Mouse (Mus musculus) urinary bladder, postnatal 4 days (tissue): ENCODE results near the gene Atl1.

ENCODE experiments used
- DNase-seq, 2 experiments: peaks; one replicate each; pipeline ENCODE4 v3.0.0; 2021 to 2022; ENCODE audit warnings: low spot score in 2 of 2

Gene Atl1

DNA sequence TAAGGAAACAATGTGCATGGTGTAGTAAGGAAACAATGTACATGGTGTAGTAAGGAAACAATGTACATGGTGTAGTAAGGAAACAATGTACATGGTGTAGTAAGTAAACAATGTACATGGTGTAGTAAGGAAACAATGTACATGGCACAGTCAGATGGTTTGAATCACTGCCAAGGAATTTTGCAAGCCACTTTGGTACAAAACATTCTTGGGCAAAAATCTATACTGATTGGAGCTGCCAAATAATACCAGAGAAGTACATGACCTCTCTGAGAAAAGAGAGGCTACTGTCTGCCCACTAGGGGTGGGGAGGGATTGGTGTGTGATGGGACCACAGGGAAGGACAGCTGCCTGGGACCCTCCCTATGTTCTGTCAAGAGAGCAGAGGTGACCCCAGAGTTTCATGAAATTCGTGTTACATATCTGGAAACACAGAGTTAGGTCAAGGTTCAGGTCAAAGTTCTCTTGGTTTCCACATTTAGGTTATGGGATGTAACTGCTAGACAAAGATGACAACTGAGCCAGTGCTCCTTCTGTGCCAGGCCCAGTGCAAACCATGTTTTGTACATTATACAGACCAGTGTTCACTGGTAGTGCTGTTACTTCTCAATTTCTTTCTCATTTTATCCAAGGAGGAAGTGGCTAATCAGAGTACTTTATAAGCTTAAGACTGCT lies 49.4 kb downstream of the Atl1 start:
- DNase-seq: no peak

DNA sequence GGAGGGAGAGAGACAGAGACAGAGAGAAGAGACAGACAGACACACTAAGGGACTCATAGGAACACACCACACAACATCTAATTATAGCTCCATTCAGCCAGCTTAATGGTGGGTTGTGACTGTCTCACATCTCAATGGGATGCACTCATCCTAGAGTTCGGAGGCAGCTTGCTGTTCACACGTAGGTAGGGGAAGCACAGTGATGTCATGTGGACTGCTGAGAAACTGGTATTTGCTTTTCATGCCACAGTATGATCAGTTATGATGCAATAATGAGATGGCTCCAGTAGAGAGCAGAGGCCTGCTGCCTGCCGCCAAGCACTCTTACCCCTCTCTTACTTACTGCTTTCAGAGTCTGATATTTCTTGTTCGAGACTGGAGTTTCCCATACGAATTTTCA lies 53.4 kb downstream of the Atl1 start:
- no peak for DNase-seq

DNA sequence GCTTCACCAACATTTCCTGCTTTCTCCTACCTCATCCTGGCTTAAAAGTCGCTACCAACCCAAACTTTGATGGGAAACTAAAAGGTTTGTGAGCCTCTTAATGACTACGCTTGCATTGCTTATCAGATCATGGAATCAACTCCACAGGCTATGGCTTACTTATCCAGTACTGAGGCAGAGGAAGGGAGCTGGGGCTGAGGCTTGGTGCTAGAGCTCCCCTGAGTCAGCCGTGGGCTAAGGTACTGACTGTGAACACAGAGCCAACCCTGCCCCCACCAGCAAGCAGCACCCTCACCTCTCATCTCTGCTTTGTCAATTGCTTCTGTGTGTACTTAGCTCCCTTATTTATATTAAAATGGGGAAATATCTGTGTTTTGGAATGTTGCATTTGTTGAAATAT lies 55.1 kb downstream of the Atl1 start:
- DNase-seq: no peak

DNA sequence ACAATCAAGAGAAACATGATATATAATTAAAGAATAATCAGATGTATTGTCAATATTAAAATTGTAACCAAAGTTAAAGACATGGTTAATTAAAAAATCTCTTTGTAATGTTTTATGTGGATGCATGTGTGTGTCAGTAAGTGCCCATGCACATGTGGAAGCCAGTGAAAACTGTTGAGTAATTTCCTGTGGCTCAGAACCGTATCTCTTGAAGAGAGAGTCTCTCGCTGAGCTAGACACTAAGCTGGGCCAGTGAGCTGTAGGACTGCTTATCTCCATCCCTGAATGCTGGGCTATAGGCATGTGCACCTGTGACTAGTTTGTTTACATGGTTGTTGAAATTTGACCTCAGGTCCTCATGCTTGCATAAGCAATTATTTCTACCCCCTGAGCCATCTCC lies 65.0 kb downstream of the Atl1 start:
- no peak for DNase-seq

DNA sequence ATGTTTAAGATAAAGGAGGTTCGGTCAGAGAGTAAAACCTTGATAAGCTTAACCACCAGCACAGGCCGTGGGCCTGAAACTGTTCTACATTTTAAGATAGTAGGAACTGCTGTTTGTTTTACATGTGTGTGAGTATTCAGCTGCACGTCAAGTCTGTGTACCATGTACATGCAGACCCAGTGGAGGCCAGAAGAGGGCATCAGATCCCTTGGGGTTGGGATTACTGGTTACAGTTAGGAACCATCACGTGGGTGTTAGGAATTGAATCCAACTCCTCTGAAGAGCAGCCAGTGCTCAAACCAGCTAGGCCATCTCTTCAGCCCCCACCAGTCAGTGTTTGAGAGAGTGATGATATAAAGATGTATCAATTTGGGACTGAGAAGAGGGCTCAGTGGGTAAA lies 70.1 kb downstream of the Atl1 start:
- DNase-seq: peak in 1 of 2 experiments; percentile 63

DNA sequence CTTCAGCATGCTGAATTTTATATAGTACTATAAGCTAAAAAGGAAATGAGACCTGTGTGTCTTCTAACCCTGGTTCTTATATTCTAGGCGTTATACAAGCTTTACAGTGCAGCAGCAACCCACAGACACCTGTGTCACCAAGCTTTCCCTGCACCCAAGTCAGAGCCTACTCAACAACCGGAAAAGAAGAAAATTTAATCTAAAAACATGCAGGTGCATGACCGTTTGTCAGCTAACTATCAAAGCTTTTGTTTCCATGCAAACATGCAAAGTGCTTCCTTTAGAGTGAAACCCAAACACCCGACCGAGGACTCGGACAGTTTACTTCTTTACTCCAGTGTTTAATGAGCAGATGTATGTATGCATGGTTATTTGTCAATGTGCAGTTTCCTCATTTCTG lies 70.7 kb downstream of the Atl1 start:
- DNase-seq: no peak

DNA sequence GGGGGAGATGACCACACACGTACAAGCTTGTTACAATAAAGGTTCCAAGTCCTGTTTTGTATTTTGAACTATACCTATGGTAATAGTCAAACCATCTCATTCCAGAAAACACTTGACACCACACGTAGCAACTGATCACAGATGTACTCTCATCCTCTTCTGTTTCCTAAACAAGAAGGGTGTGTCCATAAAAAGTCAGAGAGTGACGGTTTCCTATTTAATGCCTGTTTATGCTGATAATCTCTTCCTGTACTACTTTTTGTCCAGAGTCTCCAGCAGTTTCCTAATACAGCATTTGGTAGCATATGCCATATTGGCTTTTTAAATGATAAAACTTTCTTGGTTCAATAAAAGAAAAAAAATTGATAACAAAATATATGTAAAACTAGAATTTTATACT lies 73.2 kb downstream of the Atl1 start:
- no peak for DNase-seq

DNA sequence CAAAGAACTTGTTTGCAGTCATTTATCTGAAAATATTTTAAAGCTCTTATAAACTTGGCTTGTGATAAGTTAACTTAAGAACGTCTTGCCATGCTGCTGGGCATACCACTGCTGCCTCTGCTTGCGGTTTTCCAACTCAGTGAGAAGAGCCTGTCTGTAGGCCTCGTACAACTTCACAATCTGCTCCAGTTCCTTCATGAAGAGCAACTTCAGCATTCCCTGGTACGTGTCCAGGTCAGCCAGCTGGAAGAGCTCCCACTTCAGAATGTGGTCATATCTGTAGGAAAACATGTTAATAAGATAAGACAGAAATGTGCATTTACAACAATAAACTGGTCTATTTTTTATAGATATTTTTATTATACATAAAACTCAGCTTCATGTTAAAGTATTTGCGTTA lies 73.7 kb downstream of the Atl1 start:
- peak in 1 of 2 experiments; percentile 29 for DNase-seq

DNA sequence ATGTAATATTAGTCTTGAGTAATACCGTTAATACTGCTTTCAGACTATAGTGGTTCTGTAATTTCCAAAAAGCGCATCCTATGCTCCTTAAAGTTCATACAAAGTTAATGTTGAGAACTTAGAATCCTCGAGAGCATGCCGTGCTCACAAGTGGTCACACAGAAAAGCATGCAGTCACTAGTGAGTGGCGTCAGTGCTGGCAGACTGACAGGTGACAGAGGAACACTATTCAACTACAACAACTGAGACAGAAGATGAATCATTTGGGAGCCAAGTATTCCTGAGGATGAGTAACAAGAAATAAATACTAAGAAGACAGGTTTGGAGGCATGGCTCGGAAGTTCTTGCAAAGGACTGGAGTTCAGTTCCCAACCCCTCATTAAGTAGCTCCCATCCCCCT lies 74.7 kb downstream of the Atl1 start:
- no peak for DNase-seq

DNA sequence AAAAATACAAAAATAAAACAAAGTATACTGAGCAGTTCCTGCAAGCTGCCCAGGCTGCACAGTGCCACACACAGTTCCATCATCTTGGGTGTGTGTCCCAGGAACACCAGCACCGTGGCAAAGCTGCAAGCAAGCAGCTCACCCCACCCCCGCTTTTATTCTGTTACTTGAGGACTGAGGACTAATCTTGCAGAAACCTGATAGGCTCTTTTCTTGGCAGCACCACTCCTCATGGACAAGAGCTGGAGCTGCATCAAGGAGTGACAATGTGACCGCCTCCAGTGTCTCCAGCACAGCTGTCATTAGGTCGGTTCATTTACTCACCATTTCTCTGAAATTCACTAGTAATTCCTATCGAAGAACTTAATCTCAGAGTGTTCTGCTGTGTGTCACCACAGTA lies 75.7 kb downstream of the Atl1 start:
- DNase-seq: no peak

DNA sequence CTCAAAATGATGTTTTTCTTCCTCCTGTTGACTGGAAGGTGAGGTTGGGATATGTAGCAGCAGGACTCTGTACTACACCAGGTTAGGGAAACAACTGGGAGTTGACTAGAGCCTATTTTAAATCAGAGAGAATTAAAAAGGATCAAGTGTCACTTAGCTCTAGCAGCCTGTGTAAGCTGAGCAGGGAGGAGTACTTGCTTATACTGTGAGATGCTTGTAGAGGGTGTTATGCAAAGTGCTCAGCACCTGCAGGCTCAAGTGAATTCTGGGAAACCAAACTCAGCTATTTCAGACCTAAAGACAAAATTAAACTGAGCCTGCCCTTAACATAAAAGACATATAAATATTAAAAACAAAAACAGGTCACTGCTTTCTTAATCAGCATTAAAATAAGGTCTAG lies 81.3 kb downstream of the Atl1 start:
- no peak for DNase-seq

DNA sequence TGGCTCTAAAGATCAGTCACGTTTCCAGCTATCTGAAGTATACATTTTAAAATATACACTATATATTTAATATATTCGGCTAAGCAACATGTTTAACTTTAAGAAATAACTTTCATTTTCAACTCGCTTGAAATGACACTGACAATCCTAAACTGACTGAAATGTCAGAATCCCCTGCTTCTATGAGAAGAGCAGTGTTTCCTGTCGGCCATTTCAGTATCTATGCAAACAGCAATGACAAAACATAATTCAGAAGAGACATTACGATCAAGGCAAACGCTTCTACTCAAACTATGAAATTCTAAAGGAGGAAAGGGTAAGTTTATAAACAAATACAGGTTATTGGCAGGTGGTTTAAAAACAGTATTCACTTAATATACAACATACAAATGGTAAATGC lies 84.3 kb downstream of the Atl1 start:
- DNase-seq: no peak

DNA sequence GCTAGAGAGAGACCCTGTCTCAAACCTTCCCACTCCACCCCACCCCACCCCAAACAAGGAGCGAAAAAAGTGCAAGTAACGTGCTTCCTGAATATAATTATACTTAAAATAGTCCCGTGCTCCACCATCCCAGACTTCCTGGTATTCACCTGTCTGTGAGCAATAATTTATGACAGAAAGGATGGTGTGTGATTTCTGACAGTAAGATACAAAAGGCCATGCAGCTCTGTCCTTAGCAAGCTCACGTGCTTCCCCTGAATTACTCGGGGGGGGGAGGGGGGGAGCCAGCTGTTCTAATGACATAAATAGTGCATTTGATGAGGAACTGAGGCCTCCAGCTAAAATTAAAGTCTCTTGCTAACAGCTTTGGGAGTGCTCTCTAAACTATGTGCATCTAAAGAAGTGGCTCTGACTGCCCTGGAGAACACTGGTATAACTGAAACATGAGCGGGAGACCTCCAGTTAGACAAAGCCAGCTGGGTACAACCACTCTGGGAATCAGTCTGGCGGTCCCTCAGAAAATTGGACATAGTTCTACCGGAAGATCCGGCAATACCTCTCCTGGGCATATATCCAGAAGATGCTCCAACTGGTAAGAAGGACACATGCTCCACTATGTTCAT lies 85.1 kb downstream of the Atl1 start:
- DNase-seq: no peak

DNA sequence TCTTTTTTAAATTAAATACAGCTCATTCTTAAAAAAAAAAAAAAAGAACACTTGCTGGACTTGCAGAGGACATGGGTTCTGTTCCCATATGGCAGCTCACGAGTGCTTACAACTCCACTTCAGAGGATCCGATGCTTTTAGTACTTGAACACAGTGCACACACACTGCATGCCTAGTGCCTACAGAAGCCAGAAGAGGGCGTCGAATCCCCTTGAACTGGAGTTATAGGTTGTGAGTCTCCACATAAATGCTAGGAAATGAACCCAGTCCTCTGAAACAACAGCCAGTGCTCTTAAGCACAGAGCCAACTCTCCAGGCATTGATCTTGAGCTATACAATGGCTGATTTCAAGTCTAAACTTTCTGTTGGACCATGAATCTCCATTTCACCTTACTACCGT lies 90.5 kb downstream of the Atl1 start:
- no peak for DNase-seq

DNA sequence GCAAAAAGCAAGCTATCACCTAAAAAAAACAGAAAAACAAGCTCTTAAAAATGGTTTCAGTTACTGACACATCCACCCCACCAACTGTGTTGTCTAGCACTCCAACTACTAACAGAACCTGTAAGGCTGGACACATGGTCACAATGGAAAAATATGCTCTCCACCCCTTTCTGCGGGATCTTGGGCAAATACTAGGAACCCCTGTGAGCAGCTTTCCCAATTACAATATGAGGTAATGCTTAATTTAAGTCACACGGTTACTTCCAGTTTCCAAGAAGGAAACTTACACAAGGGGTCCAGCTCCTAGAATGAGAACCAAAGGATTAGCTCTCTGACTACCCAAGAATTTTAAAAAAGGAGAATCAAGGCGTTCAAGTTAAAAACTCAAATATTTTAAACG lies 93.1 kb downstream of the Atl1 start:
- DNase-seq: no peak

DNA sequence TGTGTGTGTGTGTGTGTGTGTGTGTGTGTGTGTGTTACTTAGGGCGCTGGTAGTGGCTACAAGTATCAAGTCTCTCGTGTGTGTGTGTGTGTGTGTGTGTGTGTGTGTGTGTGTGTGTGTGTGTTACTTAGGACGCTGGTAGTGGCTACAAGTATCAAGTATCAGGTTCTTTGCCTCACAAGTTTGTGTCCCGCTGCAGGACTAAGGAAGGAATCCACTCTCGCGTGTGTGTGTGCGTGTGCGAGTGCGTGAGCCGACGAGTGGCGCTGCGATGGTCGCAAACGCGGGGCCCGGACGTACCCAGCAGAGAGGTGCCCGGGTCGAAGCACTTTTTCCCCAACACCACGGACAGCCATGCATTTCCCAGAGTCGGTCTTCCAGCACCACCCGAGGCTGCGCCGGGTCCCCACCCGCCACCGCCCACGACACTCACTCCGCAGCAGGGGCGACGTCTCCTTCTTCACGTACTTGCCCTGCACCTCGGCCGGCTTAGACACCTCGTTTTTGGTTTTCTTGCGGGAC lies 93.9 kb downstream of the Atl1 start:
- peak in 1 of 2 experiments; percentile 31 for DNase-seq

DNA sequence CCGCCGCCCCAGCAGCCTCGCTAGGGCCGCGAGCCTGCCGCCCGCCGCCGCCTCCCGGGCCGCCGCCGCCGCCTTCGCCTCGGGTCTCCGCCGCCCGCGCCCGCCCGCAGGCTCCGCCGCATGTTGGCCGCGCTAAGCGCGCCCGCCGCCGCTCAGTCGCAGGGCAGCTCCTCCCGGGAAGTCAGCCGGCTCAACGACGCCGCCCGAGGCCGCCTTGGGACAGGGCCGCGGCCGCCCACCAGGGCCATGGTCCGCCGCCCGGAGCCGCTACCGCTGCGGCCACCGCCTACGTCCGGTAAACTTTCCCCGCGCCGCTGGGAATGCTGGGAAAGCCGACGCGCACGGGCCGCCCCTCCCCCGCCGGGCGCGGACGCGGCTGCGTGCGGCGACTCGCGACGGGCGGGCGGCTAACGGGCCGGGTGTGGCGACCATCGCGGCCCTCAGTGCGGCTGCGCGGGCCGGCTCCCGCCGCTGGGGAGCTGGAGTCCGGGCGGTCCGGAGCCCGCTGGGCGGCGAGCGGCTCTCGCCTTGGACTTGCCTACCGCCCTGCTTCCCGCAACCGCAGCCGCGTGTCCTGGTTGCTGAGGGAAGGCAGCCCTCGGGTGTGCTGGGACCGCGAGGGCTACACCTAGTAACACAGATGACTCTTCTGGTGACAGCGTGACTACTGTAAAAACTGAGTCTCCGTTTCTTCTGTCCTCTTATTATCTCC lies 94.5 kb downstream of the Atl1 start, which contains the start of gene Sav1:
Gene Sav1 (minus strand): TSS at position 217 of the 712 bp plus-strand sequence.
- peak; percentile 83 to 84 for DNase-seq

DNA sequence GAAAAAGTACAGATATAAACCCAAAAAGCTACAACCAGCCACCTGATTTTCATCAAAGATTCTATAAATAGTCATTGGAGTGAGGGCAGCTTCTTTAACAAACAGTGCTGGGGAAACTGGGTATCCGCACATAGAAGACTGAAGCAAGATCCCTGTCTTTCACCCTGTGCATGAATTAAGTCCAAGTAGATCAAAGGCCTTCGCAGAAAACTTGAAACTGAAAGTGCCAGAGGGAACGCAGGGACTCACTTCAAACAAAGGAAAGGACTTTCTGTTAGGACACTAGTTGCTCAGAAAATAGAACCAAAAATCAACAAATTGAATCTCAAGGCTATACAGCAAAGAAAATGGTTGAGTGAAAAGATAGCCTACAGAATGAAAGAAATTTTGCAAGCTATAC lies 103.0 kb downstream of the Atl1 start:
- DNase-seq: no peak

DNA sequence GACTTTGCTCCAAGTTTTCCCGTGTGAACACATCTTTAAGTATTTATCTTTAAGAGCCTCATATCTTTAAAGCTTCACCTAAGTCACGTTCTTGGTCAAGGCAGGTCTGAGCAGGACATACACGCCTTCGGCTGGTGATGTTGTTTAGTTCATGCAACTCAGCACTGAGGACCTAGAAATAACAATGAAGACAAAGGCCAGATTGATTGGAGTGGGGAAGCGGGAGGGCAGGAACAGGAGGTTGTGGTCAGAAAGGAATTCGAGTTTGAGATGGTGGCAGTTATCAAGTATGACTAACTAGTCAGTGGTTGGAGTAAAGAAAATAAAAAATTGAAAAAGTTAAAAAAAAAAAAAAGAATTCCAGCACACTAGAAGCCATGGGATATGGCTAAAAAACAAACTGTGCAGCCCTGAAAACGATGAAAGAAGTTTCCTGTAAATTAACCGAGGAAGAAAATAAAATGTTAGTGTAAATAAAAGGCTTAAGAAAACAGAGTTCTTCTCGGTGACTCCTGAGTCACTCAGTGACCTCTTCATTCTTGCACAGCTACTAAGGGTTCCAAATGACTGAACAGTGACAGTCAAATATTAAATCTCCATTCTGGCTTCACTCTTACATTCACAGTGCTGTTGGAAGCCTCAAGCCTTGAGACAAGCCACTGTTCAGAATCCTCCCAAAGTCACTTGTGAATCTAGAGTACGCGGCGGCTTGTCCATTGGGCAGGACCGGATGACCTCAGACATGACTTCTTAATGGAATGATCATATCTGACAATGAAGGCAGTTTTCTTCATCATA lies 106.0 kb downstream of the Atl1 start:
- no peak for DNase-seq

DNA sequence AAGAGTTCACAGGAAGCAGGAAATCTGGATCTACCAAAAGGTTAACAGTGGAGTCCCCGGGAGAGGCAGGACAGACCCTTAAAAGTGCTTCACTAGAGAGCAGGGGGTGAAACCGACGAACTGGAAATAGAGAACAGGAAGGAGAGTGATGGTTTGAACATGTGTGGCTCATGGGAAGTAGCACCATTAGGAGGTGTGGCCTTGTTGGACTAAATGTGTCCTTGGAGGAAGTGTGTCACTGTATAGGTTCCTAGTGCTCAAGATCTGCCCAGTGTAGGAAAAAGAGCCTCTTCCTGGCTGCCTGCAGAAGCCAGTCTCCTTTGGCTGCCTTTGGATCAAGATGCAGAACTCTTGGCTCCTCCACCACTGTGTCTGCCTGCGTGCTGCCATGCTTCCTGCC lies 112.7 kb downstream of the Atl1 start:
- no peak for DNase-seq

DNA sequence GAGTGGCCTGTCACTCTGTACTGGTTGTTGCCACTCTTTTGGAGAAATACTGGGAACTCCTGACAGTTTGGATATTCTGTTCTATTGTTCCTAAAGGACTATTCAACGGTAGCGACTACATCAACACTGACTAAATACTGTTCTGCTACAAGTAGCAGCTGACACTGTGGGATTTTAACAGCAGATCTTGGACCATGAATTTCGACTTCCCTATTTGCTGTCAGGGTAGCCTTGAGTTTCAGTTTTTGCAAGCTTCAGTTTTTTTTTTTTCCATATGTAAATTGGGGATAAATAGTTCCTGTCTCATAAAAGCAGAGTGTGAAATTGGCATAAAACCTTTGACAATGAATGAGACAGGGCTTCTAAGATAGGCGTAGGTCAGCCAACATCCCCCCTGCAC lies 117.9 kb downstream of the Atl1 start:
- no peak for DNase-seq

DNA sequence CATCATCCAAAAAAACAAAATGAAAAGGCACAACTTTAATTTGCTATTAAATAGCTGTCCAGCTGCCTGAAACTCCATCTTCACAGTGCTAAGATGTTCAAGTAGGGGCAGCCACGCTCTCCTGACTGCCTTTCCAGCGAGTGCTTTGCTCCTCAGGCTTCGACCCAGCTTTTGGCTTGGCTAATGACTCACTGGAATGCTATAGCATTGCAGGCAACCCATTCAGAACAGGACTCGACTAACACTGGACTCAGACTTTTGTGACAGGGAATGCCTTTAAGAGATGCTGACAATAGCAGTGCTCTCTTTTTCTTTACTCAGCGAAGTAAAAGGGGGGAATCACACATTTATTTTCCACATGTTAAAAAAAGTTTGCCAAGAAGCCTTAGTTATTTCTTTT lies 119.3 kb downstream of the Atl1 start:
- DNase-seq: no peak
